Mouse (Mus musculus) G1E-ER4 (cell line): Measurements from ENCODE around the gene Hdac7. TPM values are rescaled to one million over a fixed set of nuclear protein-coding genes. Genes with fewer than 3 reads are reported as not detected.
A peak's percentile ranks its signal among the peaks of the same experiment; 100 is the strongest.

ENCODE experiments used
- GATA1 ChIP-seq: IDR thresholded peaks from one replicate; pipeline ENCODE4 v1.8.0; 2012; ENCODE audit warnings: low read length, inconsistent platforms
- polyA plus RNA-seq: library from polyadenylated mRNA; stranded (reverse); fragments of >175 nt; gene quantifications from 2 replicates; pipeline ENCODE4 v1.2.3, GENCODE M21; 2012

Gene Hdac7
- polyA plus RNA-seq: 128 and 174 TPM in 2 replicates

DNA sequence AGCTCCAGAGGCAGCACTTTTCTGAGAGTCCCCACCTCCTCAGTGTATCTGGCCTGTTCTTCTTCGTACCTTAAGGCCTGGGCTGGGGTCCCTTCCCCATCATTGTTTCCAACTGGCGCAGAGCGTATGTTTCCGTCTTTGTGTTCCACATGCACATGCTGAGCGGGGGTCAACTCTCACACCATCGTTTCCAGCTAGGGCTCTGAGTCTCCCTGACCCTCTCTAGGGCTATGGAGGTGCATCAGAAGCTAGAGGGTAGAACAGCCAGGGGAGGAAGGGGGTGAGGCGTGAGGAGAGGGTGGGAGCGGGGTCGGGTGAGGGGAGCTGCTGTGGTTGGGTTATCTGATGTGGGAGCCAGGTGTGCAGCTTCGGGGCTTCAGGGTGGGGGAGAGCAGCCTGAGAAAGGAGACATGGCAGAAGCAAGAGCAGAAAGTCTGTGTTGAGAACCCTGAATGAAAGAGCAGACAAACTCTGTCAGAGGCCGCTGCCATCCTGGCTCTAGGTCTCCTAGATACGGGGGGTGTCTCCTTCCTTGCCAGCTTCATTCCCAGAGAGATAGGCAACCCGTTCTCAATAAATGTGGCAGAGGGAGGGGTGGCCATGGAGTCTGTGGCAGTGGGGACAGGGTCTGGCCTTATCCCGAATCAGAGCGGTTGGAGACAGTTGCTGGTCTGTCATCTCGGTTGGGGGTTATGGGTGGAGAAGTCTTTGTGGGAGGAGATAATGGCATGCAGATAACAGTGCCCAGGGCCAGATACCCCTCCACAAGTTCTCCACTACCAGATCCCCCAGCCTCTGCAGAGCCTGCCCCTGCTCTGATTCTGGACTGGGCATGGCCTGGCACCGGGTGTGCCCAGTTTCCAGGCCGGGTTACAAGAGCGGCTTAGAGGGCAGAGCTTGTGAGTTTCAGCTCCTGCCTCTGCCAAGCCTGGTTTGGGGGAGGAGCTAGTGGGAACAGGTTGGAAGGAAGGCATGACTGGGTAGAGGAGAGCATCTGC, at the start of gene Hdac7:
Gene Hdac7, minus strand, starts transcription at position 466 of the 998 bp plus-strand sequence.
- peak; percentile 68 for TF ChIP-seq GATA1

DNA sequence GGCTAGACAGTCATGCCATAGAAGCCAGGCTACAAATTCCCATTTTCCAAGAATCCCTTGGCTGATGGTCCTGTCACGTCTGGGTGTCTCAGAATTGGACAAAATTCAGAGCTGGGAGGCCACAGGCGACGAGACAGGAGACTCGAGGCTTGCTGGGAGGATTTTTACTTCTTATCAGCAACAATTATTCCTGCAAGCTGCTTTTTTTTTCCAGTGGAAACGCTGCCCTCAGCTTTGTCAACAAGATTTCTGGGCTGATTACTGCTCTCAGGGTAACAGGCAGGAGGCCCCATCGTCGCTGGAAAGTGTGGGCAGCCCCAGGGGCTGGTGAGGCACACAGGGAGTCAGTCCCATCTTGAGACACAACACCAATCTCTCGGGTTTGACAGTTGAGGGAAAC, 48.2 kb upstream of the Hdac7 start:
- no peak for TF ChIP-seq GATA1

DNA sequence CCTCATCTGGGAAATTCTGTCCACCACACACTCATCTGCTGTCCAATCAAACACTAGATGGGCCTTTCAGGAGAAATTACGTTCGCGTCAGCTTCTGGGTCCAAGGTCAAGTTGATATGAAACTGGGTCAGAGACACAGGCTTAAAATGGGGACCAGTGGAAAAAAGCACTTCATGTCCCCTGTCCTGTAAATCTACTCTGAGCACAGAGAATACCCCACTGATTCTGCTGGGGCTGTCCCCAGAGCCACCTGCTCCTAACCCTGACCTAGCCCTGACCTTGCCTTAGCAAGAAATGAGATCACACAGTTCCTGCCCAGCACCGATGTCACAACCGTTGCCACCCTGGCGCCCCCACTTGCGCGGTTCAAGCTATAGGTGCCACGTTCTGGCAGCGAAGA, 46.1 kb upstream of the Hdac7 start:
- no peak for TF ChIP-seq GATA1

DNA sequence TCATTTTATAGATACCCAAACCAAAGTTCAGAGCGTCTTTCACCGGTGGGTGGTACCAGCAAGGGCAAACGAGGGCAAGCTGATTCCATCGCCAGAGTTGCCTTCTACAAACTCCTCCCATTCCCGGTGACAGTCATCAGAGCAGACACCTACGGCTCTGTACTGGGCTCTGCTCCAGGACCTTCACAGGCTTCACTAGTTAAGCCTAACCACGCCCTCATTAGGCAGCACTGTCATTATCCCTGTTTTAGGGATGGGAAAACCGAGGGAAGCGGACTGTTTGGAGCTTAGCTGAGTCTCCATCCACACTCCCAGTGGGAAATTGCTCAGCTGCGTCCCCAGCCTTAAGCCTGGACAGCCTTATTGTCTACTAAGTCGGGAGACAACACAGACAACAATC, 45.7 kb upstream of the Hdac7 start:
- TF ChIP-seq GATA1: no peak

DNA sequence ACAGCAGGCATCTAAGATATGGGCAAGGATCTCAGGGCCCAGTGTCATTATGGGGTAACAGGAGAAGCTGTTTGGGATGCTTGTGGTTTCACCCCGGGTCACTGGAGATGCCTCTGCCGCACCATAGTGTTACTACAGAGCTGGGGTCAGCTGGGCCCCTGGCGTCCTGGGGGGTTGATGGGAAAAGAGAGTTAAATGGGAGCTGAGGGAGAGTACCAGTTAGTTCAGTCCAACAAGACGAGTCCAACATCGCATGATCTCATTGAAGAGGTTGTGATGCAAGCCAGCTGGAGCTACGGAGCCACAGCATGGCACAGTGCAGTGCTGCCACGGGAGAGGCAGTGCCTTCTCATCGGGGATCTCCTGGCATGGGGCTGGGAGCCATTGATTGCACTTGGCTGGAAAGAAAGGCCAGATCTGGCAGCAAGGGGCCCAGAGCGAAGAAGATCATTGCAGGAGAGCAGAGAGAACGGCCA, 43.3 kb upstream of the Hdac7 start:
- TF ChIP-seq GATA1: no peak

DNA sequence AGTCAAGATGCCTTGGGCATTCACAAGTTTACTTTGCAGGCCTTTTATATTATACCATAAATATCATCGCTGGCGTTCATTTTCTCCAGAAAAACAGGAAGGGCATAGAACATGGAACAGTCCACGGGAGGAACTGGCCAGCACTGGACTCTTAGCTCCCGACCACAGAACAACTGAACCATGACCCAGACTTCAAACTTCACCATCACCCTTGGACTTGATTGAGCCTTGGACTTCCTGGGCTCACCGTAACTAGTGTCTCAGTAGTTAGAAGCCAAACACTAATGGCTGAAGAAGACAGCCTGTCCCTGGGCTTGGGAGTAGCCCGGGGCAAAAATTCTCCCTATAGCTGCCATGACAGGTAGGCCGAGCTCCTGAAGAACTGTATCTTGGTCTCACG, 37.1 kb upstream of the Hdac7 start:
- TF ChIP-seq GATA1: no peak

DNA sequence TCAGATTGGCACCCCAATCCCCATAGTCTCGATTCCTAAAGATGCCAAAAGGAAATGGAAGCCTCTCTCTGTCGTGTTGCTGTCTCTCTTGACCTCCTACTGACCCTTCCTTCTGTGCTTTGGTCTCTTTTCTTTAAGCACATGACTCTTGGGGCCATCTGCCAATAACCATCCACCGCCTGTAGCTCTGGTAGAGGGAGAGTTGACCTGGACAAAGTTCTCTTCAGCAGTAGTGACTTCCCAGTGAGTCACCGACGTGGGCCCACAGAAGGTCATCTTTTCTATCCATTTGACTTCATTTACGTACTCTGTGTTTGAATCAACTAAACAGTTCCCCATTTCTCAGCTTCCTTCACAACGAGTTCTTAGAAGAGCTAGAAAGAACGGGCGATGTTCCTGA, 36.1 kb upstream of the Hdac7 start:
- TF ChIP-seq GATA1: no peak

DNA sequence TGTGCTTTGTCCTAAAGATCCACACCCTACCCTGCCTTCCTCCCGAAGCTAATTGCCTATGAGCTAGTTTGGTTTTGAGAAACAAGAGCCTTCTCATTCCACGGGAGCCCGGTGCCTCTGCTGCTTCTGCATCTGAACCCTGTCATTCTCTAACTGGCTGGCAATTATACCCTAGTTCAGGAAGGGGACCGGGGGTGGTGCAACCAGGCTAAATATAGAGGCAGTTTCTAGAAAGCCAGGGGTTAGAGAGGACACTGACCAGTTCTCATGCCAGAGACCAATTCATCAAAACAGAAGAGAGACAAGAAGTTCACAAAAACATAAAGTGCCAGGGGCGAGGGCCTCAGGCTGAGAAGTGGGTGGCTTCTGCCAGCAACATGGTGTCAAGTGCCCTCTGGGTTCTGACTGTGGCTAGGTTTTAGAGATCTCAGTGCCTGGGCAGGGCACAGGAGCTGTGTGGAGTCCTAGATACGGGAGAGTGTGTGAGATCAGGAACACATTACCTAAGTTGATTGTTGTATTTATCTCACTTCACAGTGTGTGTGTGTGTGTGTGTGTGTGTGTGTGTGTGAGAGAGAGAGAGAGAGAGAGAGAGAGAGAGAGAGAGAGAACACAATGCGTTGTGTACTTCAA, 34.5 kb upstream of the Hdac7 start:
- TF ChIP-seq GATA1: no peak

DNA sequence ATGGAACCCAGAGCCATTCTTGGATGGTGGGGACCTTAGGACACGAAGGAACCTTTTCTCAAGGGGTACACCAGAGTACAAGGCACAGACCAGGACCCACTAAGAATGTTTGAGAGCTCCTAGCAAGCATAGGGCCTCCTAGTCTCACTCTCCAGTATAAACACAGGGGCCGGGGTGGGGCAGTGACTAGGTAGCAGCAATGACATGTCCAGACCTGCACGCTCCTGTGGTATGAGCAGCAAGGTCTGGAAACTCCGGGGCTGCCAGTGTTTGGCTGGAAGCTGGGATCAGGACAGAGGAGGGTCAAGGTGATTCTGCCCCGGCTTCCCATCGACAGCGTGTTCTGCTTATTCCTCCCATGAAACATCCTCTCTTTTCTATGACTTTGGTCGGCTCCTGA, 31.5 kb upstream of the Hdac7 start:
- no peak for TF ChIP-seq GATA1

DNA sequence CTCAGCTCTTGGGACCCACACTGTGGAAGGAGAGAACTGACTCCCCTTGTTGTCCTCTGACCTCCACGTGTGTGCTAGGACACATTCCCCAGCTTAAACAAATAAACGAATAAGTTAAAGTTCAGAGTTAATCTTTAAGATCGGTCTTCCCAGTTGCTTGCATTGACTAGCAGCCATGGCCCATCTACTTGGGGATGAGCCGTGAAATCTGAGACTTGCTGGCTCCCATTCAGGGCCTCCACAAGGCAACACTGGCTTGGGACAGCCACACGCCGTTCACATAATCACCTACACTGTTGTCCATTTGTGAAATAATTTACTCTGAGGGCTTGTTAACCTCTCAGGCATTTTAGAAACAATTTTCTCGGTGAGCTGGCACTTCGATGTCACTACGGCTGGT, 29.4 kb upstream of the Hdac7 start:
- no peak for TF ChIP-seq GATA1

DNA sequence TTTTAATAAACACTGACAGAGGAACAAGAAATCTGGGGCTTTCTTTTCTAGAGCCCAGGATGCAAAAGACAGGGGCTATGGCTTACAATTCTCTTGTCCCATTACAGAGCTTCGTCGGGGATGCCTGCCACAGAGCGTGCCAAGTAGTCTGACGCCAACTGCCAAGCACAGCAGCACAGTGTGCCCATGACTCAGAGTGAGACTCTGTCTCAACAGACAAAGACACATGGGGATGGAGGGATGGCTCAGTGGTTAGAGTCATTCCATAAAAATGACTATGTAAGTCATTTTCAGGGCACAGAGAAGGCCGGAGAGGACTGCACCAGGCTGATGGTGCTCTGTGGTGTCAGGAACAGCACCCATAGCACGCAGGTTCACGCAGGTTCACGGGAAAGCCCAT, 27.9 kb upstream of the Hdac7 start:
- TF ChIP-seq GATA1: no peak

DNA sequence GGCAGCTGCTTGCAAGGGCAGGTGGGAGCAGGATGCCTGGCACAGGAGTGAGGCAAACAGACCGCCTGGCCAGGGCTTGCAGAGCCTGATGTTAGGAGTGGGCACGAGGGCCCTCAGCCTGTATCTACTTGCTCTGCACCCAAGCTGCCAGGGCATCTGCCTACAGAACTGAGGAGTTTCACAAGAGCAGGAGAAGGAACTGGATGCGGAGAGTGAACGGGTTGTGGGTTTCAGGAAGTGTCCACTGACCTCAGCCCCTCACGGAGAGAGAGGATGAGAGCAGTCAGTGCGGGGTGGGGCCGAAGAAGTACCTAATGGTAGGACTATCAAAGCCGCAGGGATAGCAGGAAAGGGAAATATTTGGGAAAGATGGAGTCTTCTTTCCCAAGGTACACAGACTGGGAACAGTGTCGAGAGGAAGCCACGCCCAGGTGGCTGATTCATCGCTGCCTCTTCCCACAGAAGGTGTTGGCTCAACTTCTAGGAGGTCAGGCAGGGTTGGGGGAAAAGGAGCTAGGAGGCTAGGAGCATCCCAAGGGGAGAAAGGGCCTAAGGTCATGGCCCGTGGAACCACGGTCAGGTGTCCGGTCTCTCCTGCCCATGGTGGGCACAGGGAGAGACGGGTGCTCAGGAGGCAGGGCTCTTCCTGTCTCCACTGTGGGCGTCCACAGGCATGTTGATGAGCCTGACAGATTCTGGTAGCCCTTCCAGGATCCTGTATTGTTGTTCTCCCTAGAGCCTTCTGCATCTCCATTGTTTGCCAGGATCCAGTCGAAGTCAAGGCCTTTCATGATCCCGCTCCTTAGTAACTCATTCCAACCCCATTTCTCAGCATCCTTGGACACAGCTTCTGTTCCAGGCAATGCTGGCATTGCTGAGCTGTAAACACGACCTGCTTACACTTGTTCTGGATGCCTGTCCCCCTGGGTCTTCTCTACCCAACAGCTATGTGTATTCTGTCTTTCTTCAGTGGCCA, 27.0 kb upstream of the Hdac7 start:
- TF ChIP-seq GATA1: no peak

DNA sequence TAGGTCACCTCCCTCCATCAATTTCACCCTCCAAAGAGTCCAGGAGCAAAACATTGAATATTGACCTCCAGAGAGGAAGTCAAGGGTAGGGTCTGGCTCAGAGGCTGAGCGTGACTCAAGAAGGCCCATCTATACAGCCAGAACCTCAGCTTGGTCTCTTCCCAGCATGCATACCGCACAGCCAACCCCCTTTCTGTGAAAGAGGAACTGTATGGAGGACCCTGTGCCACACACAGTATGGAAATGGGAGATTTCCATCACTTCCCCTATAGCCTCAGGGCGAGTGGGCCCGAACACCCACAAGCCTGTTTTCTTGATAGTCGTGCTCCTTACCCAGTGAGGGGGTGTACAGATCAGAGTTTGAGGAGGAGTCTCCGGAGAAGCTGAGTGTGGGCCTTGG, 24.7 kb upstream of the Hdac7 start:
- no peak for TF ChIP-seq GATA1

DNA sequence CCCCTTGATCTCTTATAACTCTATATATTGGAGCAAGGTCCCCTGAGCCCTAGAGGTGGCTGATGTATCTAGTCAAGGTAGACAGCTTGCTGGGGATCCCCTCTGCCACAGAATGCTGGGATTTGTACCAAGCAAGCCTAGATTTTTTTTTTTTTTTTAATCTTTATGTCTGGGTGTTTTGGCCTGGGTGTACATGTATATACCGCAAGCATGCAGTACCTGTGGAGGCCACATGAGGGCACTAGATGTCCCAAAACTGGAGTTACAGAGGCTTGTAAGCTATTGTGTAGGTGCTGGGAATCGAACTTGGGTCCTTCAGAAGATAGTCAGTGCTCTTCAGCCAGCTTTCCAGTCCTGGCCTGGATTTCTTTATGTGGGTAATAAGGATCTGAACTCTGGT, 21.7 kb upstream of the Hdac7 start:
- TF ChIP-seq GATA1: no peak

DNA sequence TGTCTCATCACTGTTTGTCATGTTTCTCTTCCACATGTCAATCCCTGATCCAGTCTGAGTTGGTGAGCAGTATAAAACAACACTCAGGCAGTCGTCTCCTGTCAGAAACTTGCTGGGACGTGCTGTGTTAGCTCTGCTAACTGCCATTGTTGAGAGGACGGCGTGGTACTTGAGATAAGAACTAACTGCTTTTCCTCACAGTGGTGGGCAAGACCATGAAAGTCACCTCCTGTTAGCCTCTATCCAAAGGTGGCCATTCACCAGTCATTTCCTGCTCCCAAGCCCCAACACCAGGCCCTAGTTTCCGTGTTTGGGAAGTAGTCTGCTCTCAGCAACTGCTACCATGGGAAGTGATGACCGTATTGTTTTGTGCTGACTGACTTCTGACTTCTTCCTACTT, 20.9 kb upstream of the Hdac7 start:
- no peak for TF ChIP-seq GATA1
